Mouse (Mus musculus): ENCODE measurements around the gene Coro1c. TPM values are rescaled to one million over a fixed set of nuclear protein-coding genes. Genes with fewer than 3 reads are reported as not detected.

Gene Coro1c
- total RNA-seq, 1 experiment from 2014 or later, result 129 TPM

- peak; percentile 46; the same call in 1 of the 2 replicates for ATAC-seq (replicated peaks; ENCODE audit: insufficient number of reproducible peaks, low FRiP score, low TSS enrichment, poor library complexity, severe bottlenecking)
Observed at GRCm38 (mm10) chr5:113844721-113845120, 63.8 kb downstream of the Coro1c start.

GRCm38 (mm10) chr5:113844106-113844505, 64.5 kb downstream of the Coro1c start:
- ATAC-seq (replicated peaks; ENCODE audit: insufficient number of reproducible peaks, low FRiP score, low TSS enrichment, poor library complexity, severe bottlenecking), result no peak

DNA sequence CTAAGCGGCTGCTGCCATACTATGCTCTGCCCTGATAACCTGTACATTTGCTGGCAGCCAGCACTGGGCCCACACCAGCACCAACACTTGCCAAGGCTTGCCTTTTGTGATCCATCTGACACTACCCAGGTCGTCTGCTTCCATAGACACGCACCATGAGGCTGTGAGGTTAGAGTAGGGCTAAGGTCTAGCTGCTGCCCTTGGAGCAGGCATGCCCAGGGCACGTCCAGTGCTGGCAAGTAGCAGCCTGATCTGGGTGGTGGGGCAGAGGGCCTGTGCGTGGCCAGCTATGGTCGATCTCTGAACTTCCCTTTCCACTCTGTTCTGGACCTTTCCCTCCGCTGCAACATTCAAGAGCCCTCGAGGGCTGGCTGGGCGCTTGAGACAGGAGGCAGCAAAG, 65.7 kb downstream of the Coro1c start:
- no peak for ATAC-seq (replicated peaks; ENCODE audit: insufficient number of reproducible peaks, low FRiP score, low TSS enrichment, poor library complexity, severe bottlenecking)

- ATAC-seq (replicated peaks; ENCODE audit: insufficient number of reproducible peaks, low FRiP score, low TSS enrichment, poor library complexity, severe bottlenecking), result no peak
Observed at GRCm38 (mm10) chr5:113842244-113842643, 66.3 kb downstream of the Coro1c start.

- peak; percentile 73 for ATAC-seq (replicated peaks; ENCODE audit: insufficient number of reproducible peaks, low FRiP score, low TSS enrichment, poor library complexity, severe bottlenecking)
Observed at GRCm38 (mm10) chr5:113841243-113842225, 67.0 kb downstream of the Coro1c start.

GRCm38 (mm10) chr5:113840443-113840842, 68.1 kb downstream of the Coro1c start:
- ATAC-seq (replicated peaks; ENCODE audit: insufficient number of reproducible peaks, low FRiP score, low TSS enrichment, poor library complexity, severe bottlenecking), result peak; percentile 54

DNA sequence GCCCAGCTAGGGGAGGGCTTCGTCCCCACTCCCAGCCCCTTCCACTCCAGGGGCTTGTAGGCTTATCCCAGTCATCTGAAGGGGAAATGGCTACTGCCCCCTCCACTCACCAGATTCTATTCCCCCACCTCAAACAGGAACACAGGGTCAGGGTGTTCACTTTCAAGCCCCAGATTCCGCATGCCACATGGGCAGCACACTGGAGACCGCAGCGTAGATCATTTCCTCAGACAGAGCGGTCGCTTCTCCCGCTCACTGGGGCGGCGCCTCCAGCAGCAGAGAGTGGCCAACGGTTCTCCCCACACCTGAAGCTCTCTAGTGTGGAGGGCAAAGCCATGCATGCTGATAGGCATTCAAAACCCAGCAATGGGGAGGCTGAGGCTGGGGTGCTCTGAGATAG, 71.6 kb downstream of the Coro1c start:
- 0 out of 2 replicates have a peak, but pooled peaks have one; percentile 36 for ATAC-seq (replicated peaks; ENCODE audit: insufficient number of reproducible peaks, low FRiP score, low TSS enrichment, poor library complexity, severe bottlenecking)

DNA sequence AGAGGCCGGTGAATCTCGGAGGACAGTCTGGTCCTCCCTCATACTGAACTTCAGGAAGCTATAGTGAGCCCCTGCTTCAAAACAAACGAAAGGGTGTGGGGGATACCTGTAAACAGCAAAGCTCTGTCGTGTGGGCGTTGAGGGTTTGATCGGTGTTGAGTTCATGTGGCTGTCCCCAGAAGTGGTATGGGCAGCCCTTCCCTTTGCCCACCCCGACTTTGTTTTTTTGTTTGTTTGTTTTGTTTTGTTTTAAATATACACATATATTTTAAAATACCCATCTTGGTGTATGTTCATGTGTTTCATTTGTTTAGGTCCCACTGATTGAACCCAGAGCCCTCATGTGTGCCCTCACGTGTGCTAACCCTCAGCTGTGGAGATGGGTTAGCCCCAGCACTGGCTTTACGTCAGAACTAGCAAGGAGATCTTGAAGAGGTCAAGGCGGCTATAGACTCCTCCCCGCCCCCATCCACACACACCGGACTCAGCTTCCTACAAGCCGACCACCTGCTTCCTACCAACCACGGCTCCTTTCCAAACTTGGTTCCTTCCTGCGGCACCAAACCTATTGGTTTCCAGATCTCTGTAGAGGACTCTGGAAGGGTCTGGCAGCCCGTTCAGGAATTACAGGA, 75.1 kb downstream of the Coro1c start:
- ATAC-seq (replicated peaks; ENCODE audit: insufficient number of reproducible peaks, low FRiP score, low TSS enrichment, poor library complexity, severe bottlenecking), result no peak

- ATAC-seq (replicated peaks; ENCODE audit: insufficient number of reproducible peaks, low FRiP score, low TSS enrichment, poor library complexity, severe bottlenecking), result no peak
Observed at GRCm38 (mm10) chr5:113832490-113832901, 76.1 kb downstream of the Coro1c start, which contains the start of gene Selplg. Selplg (minus strand) TSS chr5:113832644.

DNA sequence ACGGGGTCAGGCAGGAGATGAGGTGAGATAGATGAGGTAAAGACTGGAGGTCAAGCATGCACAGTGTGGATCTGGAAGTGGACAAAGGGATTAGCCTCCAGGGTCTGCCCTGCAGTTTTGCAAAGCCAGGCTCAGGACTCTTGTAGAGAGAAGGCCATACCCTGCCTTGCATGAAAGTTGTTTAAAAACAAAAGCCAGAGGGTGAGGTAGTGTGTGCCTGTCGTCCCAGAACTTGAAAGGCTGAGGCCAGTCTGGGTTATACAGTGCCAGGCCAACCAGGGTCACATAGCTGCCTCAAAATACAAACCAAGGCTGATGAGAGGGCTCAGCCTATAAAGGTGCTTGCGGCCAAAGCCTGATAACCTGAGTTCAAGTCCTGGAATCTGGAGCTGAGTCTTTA, 76.8 kb downstream of the Coro1c start:
- ATAC-seq (replicated peaks; ENCODE audit: insufficient number of reproducible peaks, low FRiP score, low TSS enrichment, poor library complexity, severe bottlenecking), result no peak

DNA sequence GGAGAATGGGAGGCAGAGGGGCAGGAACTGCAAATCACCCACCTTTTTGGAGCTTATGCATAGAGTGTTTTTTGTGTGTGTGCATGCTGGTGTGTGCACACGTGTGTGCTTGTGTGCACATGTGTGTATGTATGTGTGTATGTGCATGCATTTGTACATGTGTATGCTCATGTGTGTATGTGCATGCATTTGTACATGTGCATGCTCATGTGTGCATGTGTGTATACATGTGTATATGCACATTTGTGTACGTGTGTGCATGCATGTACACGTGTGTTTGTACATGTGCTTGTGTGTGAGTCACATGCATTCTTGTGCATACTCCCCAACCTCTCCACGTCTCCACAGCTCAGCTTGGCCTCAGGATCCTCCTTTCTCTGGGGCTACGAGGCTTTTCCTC, 77.8 kb downstream of the Coro1c start:
- no peak for ATAC-seq (replicated peaks; ENCODE audit: insufficient number of reproducible peaks, low FRiP score, low TSS enrichment, poor library complexity, severe bottlenecking)

- ATAC-seq (replicated peaks; ENCODE audit: insufficient number of reproducible peaks, low FRiP score, low TSS enrichment, poor library complexity, severe bottlenecking), result peak; percentile 84
Observed at GRCm38 (mm10) chr5:113830292-113830643, 78.3 kb downstream of the Coro1c start.

GRCm38 (mm10) chr5:113829566-113830291, 78.8 kb downstream of the Coro1c start:
- ATAC-seq (replicated peaks; ENCODE audit: insufficient number of reproducible peaks, low FRiP score, low TSS enrichment, poor library complexity, severe bottlenecking), result no peak

GRCm38 (mm10) chr5:113828481-113828880, 80.1 kb downstream of the Coro1c start:
- ATAC-seq (replicated peaks; ENCODE audit: insufficient number of reproducible peaks, low FRiP score, low TSS enrichment, poor library complexity, severe bottlenecking), result no peak

DNA sequence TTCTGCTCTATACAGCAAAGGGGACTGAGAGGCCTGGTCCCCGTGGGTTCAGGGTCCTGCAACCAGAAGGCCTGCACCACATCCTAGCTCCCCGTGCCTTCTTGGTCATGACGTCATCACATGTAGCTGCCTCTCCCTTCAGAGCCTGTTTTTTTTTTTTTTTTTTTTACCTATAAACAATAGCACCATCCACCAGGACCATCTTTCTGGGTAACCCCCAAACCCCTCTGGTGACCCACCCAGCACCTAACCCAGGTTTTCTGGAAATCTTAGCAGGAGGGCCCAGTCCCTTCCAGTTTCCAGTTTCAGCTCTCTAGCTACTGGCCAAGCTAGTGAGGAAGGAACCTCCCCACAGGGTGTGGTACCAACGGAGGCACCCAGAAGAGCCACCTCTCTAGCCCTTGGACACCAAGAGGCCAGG, 80.6 kb downstream of the Coro1c start:
- peak; percentile 51 for ATAC-seq (replicated peaks; ENCODE audit: insufficient number of reproducible peaks, low FRiP score, low TSS enrichment, poor library complexity, severe bottlenecking)

DNA sequence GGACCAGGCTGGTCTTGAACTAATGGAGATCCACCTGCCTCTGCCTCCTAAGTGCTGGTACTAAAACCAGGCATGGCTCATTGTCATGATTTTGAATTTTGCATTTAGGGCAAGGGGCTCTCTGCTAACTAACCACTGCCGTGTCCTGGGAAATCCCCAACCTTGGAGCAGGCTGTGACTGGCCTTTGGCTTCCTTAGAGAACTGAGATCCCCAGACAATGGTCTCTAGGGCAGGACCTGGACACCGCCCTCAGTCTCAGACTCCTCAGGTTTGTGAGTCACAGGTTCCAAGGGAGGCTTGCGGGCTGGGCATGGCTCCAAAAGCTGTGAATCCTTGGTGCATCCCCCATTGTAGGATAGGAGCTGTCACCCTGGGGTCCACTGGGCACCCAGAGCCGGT, 81.9 kb downstream of the Coro1c start:
- ATAC-seq (replicated peaks; ENCODE audit: insufficient number of reproducible peaks, low FRiP score, low TSS enrichment, poor library complexity, severe bottlenecking), result no peak

DNA sequence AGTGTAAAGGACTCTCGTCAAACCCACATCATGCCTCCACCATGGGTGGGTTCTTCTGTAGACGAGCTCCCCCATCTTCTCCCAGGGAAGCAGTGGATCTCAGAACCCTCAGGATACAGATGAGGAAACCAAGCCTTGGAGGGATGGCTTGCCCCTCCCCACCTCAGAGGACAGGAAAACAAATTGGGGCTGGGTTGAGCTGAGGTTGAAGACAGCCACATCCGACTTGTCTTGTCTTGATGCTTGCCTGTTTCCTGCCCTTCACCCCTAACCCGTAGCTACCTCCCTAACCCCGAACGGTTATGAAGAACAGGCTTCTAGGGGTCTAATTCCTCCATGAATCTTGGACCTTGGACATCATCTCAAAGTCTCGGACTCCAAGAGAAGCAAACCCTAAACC, 83.0 kb downstream of the Coro1c start:
- no peak for ATAC-seq (replicated peaks; ENCODE audit: insufficient number of reproducible peaks, low FRiP score, low TSS enrichment, poor library complexity, severe bottlenecking)

GRCm38 (mm10) chr5:113824228-113824627, 84.3 kb downstream of the Coro1c start:
- no peak for ATAC-seq (replicated peaks; ENCODE audit: insufficient number of reproducible peaks, low FRiP score, low TSS enrichment, poor library complexity, severe bottlenecking)

DNA sequence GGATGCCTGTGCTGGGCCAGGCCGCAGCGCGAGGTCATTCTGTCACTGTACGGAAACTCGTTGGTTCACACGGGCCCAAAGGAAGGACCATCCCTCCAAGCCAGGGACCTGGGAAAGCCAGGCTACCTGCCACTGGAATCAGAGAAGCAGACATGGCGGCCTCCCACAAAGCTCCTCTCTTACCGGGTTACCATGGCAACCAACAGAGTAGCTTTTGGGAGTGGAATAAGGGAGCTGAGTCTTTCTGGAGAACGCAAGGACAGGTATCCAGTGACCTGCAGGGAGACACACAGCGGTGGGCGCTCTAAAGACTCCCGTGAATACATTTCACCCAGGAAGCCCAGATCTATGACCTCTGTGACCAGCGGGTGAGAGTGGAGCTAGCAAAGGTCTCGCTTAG, 90.0 kb downstream of the Coro1c start:
- no peak for ATAC-seq (replicated peaks; ENCODE audit: insufficient number of reproducible peaks, low FRiP score, low TSS enrichment, poor library complexity, severe bottlenecking)

Measured in monocyte, adult 5-6 weeks (primary cell).